Mouse (Mus musculus): Measurements from ENCODE around the gene Mad1l1. TPM values are rescaled to one million over a fixed set of nuclear protein-coding genes. Genes with fewer than 3 reads are reported as not detected.
"Not testable (repeated sequence)": the region's sequence is repeated elsewhere in the genome, so short reads cannot be mapped to it uniquely, and the experiment has no call there.

The Mad1l1 gene
- polyA plus RNA-seq (2016; fragmentation: Nextera tagmentation; extraction: Ambion mirVana) = 57.9 and 59.9 TPM in 2 replicates

GRCm38 (mm10) chr5:140321042-140321755 is at the start of gene Mad1l1, which contains the start of gene Nudt1:
TSS of gene Mad1l1 (minus strand) at chr5:140321552.
TSS of gene Nudt1 (plus strand) at chr5:140321656.
- H3K36me3 ChIP-seq = peaks cover 22% of the 10 kb centered on the region
- peaks cover 26% of the 10 kb centered on the region for H3K4me1 ChIP-seq
- H3K4me3 ChIP-seq = peak within 1 kb of the TSS; percentile 100
- no peaks in the 10 kb centered on the region for H3K27me3 ChIP-seq (ENCODE audit: low read depth, poor library complexity, severe bottlenecking)
- peak within 1 kb of the TSS; percentile 97 for H3K27ac ChIP-seq (replicated peaks)
- 0% methylated on average over 60 of the region's 60 CpGs for WGBS
- H3K9me3 ChIP-seq (replicated peaks) = no peaks in the 10 kb centered on the region
- DNase-seq (ENCODE audit: low spot score) = peak; percentile 91

DNA sequence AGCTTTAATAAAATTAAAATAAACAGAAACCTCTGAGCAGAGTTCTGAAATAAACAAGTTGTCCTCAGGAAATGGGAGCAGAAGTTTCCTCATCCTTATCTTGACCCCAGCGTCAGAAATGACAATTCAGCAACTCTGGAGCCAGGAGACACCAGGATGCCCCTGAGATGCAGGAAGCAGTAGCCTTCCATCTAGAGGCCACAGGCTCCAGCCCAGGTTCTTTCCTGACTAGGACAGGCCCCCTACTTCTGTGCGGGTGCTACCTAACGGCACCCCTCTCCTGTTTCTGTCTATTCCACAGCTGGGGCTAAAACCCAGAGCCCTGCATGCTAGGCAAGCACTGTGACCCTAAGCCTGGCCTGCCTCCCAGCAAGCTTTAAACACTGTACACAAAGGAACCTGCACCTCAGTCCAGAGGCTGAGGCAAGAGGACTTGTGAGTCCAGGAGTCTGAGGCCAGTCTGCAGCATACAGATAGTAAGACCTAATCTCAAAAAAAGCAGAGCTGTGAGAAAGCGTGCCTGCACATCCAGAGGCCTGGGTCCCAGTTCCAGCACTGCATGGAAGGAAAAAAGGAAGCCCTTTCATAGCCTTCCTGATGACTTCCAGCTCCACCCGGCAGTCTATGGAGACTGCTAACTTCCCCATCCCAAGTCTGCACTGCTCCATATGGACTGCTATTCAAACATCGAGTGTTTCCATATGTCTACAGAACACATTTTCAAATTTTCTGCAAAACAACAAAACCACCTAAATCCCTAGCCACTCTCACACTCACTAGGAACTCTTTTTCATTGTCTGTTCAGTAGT is 49.3 kb upstream of the Mad1l1 start:
- DNase-seq (ENCODE audit: low spot score) = no peak
- Histone ChIP-seq H3K4me3 (no peak overlapping the region), H3K9me3 (replicated peaks) (no peaks in the 10 kb centered on the region), H3K27ac (replicated peaks) (no peak overlapping the region), H3K4me1 (peaks cover 4% of the 10 kb centered on the region; the same call in 1 of the 2 replicates), H3K36me3 (peaks cover 13% of the 10 kb centered on the region), H3K27me3 (ENCODE audit: low read depth, poor library complexity, severe bottlenecking) (no peaks in the 10 kb centered on the region)
- 86% methylated on average over 6 of the region's 6 CpGs for WGBS

DNA sequence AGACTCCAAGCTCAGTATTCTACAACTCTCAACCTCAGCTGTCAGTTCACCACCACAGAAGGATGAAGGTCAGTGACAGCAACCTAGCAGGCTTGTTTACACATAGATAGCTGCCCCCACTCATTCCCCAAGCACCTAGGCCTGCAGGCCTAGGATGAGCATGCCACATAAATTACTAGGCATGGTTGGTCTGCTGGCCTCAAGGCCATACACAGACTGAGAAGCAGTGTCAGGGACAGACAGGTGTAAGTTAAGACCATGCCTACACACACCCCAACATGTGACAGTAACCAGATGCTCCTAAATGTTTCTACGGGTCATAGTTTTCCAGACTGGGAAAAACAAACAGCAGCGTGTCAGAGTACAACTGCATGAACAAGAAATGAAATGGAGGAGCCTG is 48.1 kb upstream of the Mad1l1 start:
- Histone ChIP-seq H3K4me3 (no peak overlapping the region), H3K27ac (replicated peaks) (no peak overlapping the region), H3K27me3 (ENCODE audit: low read depth, poor library complexity, severe bottlenecking) (no peaks in the 10 kb centered on the region), H3K4me1 (peaks cover 4% of the 10 kb centered on the region; the same call in 1 of the 2 replicates), H3K36me3 (peaks cover 19% of the 10 kb centered on the region), H3K9me3 (replicated peaks) (no peaks in the 10 kb centered on the region)
- WGBS = 96% methylated on average over 2 of the region's 2 CpGs
- DNase-seq (ENCODE audit: low spot score) = no peak

DNA sequence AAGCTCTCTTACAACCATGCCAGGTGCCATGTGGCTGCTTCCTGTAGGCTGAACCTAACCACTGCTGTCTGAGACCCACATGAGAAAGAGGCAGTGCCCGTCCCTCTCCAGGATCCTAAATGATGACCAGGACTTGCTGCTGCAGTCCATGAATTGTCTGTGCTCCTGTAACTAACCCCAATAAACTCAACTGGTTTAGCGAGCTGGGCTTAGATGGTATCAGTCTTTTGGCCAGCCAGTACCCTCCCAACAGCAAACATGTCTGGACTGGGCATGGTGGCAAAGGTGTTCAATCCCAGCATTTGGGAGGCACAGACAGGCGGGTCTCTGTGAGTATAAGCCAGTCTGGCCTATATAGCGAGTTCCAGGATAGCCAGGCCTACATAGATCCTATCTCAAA is 47.6 kb upstream of the Mad1l1 start:
- peaks cover 19% of the 10 kb centered on the region for H3K36me3 ChIP-seq
- WGBS = 93% methylated on average over 4 of the region's 4 CpGs
- H3K4me1 ChIP-seq = 0 out of 2 replicates have a peak, but pooled peaks cover 4% of the 10 kb centered on the region
- no peaks in the 10 kb centered on the region for H3K27me3 ChIP-seq (ENCODE audit: low read depth, poor library complexity, severe bottlenecking)
- no peak for DNase-seq (ENCODE audit: low spot score)
- no peak overlapping the region for H3K4me3 ChIP-seq
- H3K9me3 ChIP-seq (replicated peaks) = no peaks in the 10 kb centered on the region
- no peak overlapping the region for H3K27ac ChIP-seq (replicated peaks)

- 89% methylated on average over 2 of the region's 2 CpGs for WGBS
- not testable (repeated sequence) for DNase-seq (ENCODE audit: low spot score); H3K27ac ChIP-seq (replicated peaks); H3K9me3 ChIP-seq (replicated peaks); H3K4me3 ChIP-seq; H3K4me1 ChIP-seq; H3K27me3 ChIP-seq (ENCODE audit: low read depth, poor library complexity, severe bottlenecking)
- H3K36me3 ChIP-seq = peaks cover 27% of the 10 kb centered on the region
These were observed 46.8 kb upstream of the Mad1l1 start for GRCm38 (mm10) chr5:140368126-140368525.

DNA sequence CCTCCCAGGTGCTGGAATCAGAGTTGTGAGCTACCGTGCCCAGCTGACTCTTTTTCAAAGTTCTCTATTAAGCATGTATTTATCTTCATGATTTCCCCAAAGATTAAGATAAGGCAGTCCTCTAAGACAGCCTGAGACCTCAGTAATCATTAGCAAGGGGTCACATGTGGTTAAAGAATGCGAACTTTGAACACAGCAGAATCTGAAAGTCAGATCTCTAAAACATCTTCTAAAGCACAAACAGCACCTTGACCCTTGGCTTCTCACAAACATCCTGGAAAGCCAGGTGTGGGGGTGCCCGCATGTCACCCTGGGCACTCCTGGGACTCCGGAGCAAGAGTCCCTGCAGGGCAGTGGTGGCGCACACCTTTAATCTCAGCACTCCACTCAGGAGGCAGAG is 43.1 kb upstream of the Mad1l1 start:
- Histone ChIP-seq H3K9me3 (replicated peaks) (no peaks in the 10 kb centered on the region), H3K4me1 (0 out of 2 replicates have a peak, but pooled peaks cover 3% of the 10 kb centered on the region), H3K27ac (replicated peaks) (no peak overlapping the region), H3K4me3 (no peak overlapping the region), H3K36me3 (peaks cover 36% of the 10 kb centered on the region), H3K27me3 (ENCODE audit: low read depth, poor library complexity, severe bottlenecking) (no peaks in the 10 kb centered on the region)
- 93% methylated on average over 5 of the region's 5 CpGs for WGBS
- no peak for DNase-seq (ENCODE audit: low spot score)

GRCm38 (mm10) chr5:140359930-140360674 is 38.8 kb upstream of the Mad1l1 start:
- 76% methylated on average over 14 of the region's 14 CpGs for WGBS

DNA sequence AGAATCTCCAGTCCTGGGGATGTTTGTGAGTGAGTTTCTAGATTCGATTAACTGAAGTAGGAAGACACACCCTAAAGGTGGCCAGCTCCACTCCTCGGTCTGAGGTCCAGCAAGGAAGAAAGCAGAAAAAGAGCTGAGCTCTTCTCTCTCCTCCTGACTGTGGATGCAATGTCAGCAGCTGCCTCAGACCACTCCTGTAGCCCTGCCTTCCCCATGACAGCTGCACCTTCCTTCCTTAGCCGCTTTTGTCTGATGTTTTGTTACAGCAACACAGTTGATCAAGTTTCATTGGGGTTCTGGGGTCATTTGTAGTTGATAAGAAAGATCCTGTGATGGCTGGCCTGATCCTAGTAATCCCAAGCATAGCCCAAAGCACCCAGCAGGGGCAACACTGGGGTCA is 36.1 kb upstream of the Mad1l1 start:
- WGBS = 91% methylated on average over 3 of the region's 3 CpGs
- Histone ChIP-seq H3K4me1 (0 out of 2 replicates have a peak, but pooled peaks cover 3% of the 10 kb centered on the region), H3K36me3 (peaks cover 76% of the 10 kb centered on the region), H3K27ac (replicated peaks) (no peak overlapping the region), H3K4me3 (no peak overlapping the region), H3K9me3 (replicated peaks) (no peaks in the 10 kb centered on the region), H3K27me3 (ENCODE audit: low read depth, poor library complexity, severe bottlenecking) (no peaks in the 10 kb centered on the region)
- DNase-seq (ENCODE audit: low spot score) = no peak

More at GRCm38 (mm10) chr5:140359930-140360674, 38.8 kb upstream of the Mad1l1 start:
- H3K27ac ChIP-seq (replicated peaks) = no peak overlapping the region
- H3K9me3 ChIP-seq (replicated peaks) = no peaks in the 10 kb centered on the region
- no peak for DNase-seq (ENCODE audit: low spot score)
- H3K27me3 ChIP-seq (ENCODE audit: low read depth, poor library complexity, severe bottlenecking) = no peaks in the 10 kb centered on the region
- no peak overlapping the region for H3K4me3 ChIP-seq
- 0 out of 2 replicates have a peak, but pooled peaks cover 3% of the 10 kb centered on the region for H3K4me1 ChIP-seq
- H3K36me3 ChIP-seq = peaks cover 59% of the 10 kb centered on the region

DNA sequence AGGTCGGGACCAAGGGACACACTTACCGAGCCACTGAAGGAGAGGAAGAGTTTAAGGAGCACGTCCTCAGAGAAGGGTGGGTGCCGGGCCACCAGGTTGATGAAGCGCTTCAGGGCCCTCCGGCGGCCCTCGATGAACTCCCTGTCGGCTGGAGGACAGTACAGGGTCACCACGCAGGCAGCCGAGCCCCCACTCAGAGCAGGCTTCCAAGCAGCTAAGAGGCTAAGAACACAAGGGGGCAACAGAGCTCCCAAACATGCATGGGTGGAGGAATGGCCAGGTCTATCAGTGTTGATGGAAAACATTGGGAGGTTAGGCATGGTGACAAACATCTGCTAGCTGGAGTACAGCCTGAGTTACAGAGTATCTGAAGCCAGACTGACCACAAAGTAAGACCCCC is 34.6 kb upstream of the Mad1l1 start:
- peaks cover 91% of the 10 kb centered on the region for H3K36me3 ChIP-seq
- H3K27ac ChIP-seq (replicated peaks) = no peak overlapping the region
- no peaks in the 10 kb centered on the region for H3K27me3 ChIP-seq (ENCODE audit: low read depth, poor library complexity, severe bottlenecking)
- H3K4me1 ChIP-seq = no peaks in the 10 kb centered on the region
- 93% methylated on average over 11 of the region's 11 CpGs for WGBS
- DNase-seq (ENCODE audit: low spot score) = no peak
- H3K9me3 ChIP-seq (replicated peaks) = no peaks in the 10 kb centered on the region
- H3K4me3 ChIP-seq = no peak overlapping the region

- Histone ChIP-seq H3K27me3 (ENCODE audit: low read depth, poor library complexity, severe bottlenecking) (no peaks in the 10 kb centered on the region), H3K9me3 (replicated peaks) (no peaks in the 10 kb centered on the region), H3K4me3 (no peak overlapping the region), H3K4me1 (no peaks in the 10 kb centered on the region), H3K27ac (replicated peaks) (no peak overlapping the region), H3K36me3 (peaks cover 82% of the 10 kb centered on the region)
- WGBS = 94% methylated on average over 6 of the region's 6 CpGs
- no peak for DNase-seq (ENCODE audit: low spot score)
These were observed 31.0 kb upstream of the Mad1l1 start for GRCm38 (mm10) chr5:140352352-140352751.

GRCm38 (mm10) chr5:140350731-140351497 is 29.6 kb upstream of the Mad1l1 start:
- no peak overlapping the region for H3K4me3 ChIP-seq
- no peak for DNase-seq (ENCODE audit: low spot score)
- no peak overlapping the region for H3K27ac ChIP-seq (replicated peaks)
- peaks cover 80% of the 10 kb centered on the region for H3K36me3 ChIP-seq
- H3K27me3 ChIP-seq (ENCODE audit: low read depth, poor library complexity, severe bottlenecking) = no peaks in the 10 kb centered on the region
- 97% methylated on average over 8 of the region's 8 CpGs for WGBS
- H3K4me1 ChIP-seq = no peaks in the 10 kb centered on the region
- no peaks in the 10 kb centered on the region for H3K9me3 ChIP-seq (replicated peaks)

GRCm38 (mm10) chr5:140349882-140350281 is 28.5 kb upstream of the Mad1l1 start:
- Histone ChIP-seq H3K27me3 (ENCODE audit: low read depth, poor library complexity, severe bottlenecking) (no peaks in the 10 kb centered on the region), H3K4me1 (no peaks in the 10 kb centered on the region), H3K9me3 (replicated peaks) (no peaks in the 10 kb centered on the region), H3K36me3 (peaks cover 80% of the 10 kb centered on the region), H3K4me3 (no peak overlapping the region), H3K27ac (replicated peaks) (no peak overlapping the region)
- DNase-seq (ENCODE audit: low spot score) = no peak
- WGBS = 91% methylated on average over 9 of the region's 9 CpGs
